Mouse (Mus musculus): ENCODE results near the gene Emg1.
"Not testable (repeated sequence)": the region's sequence is repeated elsewhere in the genome, so short reads cannot be mapped to it uniquely, and the experiment has no call there.

Gene Emg1

DNA sequence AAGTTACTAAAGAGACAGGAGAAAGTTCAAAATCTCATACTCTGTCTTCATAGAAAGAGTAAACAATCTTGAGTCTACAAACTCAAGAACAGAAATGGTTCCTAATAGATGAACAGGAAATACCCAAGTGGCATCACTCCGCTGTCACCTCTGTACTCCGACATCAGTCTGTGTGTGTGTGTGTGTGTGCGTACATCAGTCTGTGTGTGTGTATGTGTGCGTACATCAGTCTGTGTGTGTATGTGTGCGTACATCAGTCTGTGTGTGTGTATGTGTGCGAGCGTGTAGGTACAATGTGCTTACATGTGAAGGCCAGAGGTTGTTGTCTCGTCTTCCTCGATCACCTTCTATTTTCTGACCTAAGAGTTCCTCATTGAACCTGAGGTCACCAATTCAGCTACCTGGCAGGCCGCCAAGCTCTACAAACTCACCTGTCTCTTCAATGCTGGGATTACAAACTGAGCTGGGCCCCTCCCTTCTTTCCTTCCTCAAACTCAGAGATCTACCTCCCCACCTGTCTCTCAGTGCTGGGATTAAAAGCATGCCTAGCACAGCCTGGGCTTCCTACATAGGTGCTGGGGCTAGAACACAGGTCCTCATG lies 3.6 kb downstream of the Emg1 start:
- DNase-seq (ENCODE audit: low spot score), result no peak

GRCm38 (mm10) chr6:124706061-124706627 lies 5.8 kb downstream of the Emg1 start:
- DNase-seq (ENCODE audit: low spot score), result no peak

- no peak for DNase-seq (ENCODE audit: low spot score)
These were observed 7.6 kb downstream of the Emg1 start for GRCm38 (mm10) chr6:124704417-124704816.

DNA sequence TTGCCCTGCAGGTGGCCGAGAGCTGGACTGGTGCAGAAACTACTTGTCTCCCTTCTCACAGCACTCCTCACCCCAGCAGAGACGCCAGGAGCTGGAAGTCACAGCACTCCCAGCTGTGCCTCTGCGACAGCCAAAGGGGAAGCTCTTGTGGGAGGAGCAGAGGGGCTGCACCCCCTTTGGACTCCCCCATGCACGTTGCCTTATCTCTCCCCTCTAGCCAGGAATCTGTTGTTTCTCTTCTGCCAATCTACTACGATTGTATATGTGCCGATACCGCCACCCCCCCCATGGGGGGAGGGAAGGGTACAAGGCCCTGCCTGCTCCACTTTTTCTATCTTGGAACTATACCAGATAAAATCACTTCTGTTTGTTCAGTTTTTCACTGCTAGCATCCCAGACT lies 8.2 kb downstream of the Emg1 start:
- no peak for DNase-seq (ENCODE audit: low spot score)

DNA sequence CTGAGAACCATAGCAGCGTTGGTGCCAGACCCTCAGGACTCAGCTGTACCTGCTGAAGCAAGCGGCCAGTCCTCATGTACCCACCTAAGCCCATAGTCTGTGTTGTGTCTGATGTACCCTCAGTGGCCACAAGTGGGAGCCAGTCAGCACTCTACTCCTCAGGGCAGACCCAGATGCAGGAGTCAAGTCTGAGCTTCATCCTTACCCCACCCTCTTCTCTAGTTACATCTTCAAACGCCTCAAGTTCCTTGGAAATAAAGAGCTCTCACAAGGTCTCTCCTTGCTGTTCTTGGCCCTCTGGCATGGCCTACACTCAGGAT lies 9.2 kb downstream of the Emg1 start:
- DNase-seq (ENCODE audit: low spot score), result peak; percentile 78

GRCm38 (mm10) chr6:124702102-124702783 lies 9.7 kb downstream of the Emg1 start:
- DNase-seq (ENCODE audit: low spot score), result no peak

- DNase-seq (ENCODE audit: low spot score), result no peak
These were observed 10.6 kb downstream of the Emg1 start for GRCm38 (mm10) chr6:124701338-124701737.

DNA sequence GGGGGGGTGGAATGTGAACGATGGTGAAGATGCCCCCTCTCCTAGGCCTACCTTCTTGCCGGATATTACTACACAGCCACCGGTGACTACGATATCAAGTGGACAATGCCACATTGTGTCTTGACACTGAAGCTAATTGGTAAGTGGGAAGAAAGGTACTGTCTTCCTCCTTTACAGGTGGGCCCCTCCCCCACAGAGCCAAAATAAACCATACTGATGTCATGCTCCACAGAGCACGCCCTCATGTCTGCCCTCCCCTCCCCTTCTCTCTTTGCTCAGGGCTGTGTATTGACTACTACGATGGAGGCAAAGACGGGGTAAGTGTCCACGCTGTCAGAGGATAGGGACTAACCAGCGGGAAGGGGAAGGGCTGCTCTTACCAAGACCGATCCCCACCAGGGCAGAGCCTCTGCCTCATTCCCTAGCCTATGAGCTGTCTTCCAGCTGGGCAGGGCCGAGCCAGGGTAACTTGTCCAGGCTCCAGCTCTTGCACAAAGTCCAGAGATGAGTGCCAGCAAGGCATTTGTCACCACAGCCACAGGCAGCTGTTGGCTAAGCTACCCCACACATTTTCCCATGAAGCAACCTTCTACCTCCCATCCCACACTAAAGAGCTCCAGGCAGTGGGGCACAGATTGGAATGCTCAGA lies 11.9 kb downstream of the Emg1 start:
- no peak for DNase-seq (ENCODE audit: low spot score)

DNA sequence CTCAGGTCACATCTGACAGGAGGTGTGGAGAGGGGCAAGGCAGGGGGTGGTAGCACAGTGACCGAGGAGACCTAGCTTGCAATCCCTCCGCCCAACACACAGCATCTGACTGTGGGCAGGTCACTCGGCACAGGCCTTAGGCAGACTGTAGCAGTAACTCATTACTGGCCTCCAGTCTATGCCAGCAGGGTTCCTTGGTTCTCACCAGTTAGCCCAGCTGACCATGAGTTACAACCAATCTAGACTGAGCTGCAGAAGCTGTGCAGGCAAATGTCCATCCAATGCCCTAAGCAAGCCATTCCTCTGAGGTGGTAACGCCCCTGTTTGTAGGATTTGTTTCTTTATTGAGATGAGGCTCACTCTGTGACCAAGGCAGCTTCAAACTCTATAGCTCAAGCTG lies 12.6 kb downstream of the Emg1 start:
- no peak for DNase-seq (ENCODE audit: low spot score)

DNA sequence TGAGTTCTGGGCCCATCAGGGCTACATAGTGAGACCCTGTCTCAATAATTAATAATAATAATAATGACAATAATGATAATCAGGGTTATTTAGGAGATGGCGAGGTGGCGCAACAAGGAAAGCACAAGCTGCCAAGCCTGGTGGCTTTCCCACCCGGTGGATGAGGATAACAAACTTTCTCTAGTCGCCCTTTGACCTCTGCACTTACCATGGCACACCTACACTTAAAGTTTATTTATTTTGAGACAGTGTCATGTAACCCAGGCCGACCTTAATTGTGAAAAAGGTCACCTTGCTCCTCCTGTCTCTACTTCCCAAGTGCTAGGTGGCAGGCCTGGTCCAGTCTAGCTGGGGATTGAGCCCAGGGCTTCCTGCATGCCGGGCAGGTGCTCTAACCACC lies 13.2 kb downstream of the Emg1 start:
- DNase-seq (ENCODE audit: low spot score), result no peak

DNA sequence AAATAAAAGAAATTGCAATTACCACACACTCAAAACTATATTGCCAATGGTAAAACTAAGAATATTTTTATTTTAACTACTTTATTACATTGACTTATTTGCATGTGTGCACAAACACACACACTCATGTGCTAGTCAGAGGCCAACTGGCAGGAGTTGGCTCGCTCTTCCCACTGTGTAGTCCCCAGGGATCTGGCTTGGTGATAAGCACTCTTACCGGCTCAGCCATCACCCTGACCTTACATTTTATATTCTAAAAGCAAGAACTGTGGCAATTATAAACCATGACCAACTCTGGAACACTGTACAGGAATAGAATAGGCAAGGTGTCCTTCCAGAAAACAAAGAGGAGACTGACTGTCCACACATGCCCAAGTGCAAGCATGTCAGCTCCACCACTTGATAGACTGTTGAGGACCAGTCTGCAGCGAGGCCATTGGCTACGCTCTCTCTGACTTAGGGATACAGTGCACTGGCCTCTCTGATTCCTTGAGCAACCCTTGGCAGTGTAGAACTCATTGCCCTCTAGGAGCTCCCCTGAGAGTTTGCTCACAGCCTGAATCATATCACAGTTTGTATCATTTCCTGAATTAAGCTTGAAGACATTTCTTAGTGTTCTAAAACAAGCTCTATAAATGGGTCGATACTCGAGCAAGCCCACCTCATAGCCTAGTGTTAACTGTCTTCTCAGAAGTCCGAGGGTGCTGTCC lies 15.4 kb downstream of the Emg1 start:
- DNase-seq (ENCODE audit: low spot score), result no peak

DNA sequence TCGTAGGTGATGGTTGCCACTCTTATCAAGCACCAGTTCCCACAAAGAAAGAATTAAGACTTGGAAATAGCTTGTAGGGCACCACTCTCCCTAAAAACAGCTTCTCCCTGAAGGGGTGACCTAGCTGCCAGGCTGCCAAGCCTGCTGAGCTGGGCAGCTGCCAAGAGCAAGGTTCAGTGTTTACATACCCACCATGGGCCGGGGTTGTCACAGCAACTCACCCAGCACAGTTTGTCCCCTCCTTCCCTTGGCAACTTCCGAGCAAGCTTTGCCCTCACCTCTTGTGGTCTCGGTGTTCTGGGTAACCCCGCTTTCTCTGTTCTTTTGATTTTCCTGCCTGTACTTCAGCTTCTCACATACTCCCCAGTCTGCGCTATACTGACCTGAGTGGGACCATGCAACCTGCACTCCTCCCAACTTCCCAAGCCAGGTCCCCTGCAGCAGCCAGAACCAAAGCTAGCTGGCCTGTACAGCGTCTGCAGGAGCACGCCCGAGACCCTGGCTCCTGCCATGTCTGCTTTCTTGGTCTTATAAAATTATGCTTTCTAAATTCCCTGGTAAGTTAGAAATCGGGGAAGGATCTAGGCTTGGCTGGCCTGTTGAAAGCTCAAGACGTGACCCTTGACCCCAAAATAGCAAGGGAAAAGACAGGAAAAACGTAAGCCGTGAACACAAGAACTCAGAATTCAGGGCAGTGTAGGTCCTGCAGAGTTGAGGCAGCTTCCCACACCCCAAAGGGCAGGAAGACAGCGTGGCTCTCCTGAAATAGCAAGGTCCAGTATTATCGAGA lies 17.6 kb downstream of the Emg1 start:
- no peak for DNase-seq (ENCODE audit: low spot score)

DNA sequence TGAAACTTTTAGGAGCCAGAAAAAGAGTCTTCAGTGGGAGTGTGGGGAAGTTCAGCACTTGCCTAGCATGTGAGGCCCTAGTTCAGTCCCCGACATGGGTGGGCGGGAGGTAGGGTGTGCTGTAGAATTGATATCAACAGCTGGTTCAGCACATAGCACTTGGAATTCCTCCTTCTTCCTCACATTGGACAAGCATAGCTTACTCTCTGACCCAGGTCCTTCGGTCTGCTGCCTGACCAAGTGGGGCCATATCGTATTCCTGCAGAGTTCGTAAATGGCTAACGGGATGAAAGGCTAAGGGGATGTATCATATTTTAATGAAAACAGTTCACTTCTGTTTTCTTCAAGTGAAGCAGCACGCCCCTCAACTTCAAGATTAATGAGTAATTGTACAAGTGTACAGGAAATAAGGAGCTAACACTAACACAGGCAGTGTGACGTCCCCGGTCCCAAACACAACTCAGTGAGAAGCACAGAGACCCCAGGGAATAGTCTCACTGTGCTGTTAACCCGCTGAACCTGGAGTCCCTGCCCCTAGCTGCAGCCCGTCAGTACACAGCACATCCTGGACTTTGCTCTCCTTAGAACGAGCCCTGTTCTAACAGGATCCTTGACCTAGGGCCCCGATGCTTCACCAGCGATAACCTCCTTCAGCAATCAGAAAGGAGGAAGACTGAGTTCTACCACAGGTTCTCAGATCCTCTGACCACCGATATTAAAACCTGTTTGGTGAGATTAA lies 18.6 kb downstream of the Emg1 start:
- no peak for DNase-seq (ENCODE audit: low spot score)

GRCm38 (mm10) chr6:124690517-124690916 lies 21.5 kb downstream of the Emg1 start:
- DNase-seq (ENCODE audit: low spot score), result no peak

DNA sequence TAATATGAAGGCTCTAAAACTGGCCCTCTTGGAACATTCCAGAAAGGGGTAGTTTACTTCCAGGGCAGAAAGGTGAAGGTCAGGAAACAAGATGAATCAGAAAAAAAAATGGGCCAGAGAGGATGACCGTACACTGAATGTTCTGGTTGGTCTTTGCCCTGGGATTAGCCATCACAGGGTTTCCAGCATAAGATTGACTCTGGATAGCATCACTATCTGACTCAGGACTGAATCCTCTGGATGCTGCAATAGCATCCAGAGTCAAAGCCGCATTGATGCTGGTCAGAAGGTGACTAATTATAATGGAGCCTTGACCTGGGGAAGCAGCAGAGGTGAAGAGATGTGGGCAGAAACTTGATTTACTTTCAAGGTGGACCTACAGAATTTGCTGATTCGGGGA lies 23.0 kb downstream of the Emg1 start:
- no peak for DNase-seq (ENCODE audit: low spot score)

DNA sequence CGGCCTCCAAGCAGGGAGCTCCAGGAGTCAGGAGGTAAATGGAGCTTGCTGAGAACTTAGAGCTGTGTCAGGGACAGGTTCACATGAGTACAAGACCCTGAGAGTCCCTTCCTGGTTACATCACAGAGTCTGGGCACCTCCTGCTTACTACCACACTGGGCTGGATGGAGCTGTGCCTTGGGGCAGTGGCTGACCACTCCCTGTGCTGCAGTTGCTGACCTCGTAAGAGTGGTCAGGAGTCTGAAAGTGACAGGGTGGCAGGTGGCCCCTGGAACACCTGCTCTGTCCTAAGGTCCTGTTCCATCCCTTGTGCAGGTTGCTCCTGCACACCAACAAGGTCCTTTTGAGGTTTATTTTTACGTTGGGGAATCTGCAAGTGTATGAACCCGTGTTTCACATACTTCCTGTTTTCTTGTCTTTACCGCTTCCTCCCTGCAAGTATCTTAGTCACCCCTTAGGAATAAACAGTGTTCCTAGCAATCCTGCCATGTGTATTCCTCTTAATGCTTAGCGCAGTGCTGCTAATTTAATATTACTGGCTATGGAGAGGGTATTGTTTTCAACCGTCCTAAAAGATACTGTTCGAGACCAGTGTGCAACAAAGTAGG lies 23.7 kb downstream of the Emg1 start:
- DNase-seq (ENCODE audit: low spot score), result no peak

DNA sequence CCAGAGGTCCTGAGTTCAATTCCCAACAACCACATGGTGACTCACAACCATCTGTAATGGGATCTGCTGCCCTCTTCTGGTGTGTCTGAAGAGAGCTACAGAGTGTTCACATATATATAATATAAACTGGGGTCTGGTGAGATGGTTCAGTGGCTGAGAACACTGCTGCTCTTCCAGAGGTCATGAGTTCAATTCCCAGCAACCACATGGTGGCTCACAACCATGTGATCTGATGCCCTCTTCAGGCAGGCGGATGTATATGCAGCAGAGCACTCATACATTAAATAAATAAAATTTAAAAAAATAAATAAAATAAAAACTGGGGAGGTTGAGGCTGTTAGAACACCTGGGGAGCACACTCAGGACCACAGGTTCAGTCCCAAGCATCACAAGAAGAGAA lies 25.3 kb downstream of the Emg1 start:
- DNase-seq (ENCODE audit: low spot score), result not testable (repeated sequence)

DNA sequence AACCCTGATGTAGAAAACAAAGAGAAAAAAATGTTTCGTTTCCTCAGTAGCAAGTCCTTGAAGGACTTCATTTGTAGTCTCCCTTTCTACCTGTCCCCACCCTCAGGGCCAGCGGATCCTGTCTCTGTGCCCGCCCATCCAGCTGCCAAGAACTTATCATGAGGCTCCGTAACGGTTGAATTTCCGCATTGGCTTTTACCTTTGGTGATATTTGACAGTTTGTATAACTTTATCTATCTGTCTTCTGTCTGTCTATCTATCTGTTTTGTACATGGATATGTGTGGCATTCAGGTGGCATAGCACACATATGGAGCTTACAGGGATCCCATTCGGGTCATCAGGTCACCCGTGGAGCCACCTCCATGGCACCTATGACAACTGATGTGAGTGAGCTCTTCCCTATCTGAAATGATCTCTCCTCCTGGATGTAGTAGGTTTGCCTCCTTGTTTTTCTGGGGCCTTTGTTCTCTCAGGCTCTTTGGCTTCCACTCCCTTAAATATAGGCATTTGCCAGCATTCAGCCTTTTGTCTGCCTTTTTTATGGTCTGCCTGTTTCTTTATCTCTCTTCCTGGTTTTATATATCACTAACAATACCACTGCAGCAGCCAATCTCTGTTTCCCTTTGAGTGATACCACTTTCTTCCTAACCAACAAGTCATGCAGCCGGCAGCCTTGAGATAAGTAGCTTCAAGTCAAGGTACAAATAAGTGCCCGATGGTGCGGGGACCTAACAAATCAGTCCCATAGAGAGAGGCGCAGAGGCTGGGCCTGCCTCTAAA lies 26.2 kb downstream of the Emg1 start:
- DNase-seq (ENCODE audit: low spot score), result no peak

DNA sequence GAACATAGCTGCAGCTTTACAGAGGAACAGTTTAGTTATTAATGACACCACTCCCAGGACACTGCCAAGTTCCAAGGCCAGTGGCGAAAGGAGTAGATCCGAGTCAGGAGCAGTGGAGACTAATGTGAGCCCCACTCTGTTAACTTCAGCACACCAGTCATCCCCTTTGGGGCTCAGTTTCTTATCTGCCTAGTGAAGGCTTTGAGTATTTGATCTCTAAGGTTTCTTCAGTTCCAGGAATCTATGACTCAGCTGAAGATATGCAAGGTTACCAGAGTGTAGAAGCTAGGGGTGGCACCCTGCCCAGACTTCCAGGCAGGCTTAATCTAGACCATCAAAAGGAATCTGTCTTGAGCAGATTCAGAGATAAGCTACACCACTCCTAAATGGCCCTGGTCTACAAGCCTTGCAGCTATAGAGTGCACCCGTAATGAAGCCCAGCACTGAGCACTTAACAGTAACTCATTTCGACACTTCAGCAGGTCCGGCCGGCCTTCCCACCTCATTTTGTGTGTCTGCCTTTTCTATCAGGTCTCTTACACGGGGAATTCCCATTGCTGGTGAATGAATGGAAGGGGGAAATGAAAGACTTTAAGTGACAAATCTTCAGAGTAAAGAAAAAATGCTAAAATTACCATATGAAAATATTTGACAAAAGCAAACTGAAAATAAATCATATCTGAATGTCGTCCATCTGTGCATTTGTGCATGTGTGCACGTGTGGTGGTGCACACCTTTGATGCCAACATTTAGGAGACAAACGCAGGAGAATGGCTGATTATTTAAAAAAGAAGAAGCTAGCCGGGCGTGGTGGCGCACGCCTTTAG lies 28.2 kb downstream of the Emg1 start:
- DNase-seq (ENCODE audit: low spot score), result no peak

Data from retina, embryonic 14.5 days (tissue).